9 mouse cellular contexts compared by ENCODE assay signal in the genomic region with DNA sequence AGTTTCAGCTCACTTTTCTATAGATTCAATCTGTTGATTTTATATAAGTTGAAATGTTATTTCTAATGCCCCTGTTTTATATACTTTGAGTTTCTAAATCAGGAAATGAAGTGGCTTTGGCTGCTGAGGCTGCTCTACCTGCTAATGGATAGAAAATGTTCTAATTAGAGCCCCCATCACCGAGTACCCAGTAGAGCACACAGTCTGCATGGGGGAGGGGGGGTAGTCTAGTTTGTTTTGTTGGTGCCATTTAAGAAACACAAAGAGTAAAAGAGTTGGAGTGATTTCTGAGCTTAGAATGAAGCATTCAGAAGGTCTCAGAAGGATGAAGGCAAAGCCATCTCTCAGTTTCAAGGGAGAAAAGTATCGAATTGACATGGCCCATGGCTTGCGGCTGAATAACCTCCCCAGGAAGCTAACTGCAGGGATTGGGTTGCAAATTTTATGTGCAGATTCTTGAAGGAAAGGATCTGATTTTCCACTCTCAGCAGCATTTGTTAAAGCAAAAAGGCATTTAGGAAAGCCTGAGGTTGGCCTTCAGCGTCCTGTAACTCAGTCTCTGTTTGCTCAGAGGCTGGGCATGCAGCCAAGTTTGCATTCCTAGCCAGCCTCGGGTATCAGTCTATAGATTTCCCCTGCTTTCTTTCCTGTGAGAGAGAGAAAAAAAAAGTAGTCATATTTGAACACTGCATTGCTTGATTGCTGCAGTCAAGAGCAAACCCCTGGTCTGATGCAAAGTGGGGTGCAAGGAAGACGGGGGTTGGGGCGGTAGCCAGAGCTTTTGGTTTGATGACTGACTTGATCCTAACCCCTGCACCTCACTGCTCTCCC. TPM values are rescaled to one million over a fixed set of nuclear protein-coding genes. Genes with fewer than 3 reads are reported as not detected.
DNase-seq lines count a peak whose midpoint lies in the region; ATAC-seq and TF ChIP-seq lines count a peak whose summit lies in the region.
"Had no signal": no experiment of that assay in that cellular context is flagged by ENCODE, and none has a peak within 500 bp of the region (broad histone marks: within the 10 kb centered on the region; RNA-seq: fewer than 3 reads in every experiment).

No protein-coding gene starts in this region.

- WGBS in hindbrain, postnatal 0 days: 16% methylated on average over 7 of the region's 7 CpGs
- WGBS in liver, embryonic 12.5 days (ENCODE audit: insufficient replicate concordance): 40% methylated on average over 7 of the region's 7 CpGs
- WGBS in neural tube, embryonic 13.5 days: 18% methylated on average over 7 of the region's 7 CpGs

- no peaks in the 10 kb centered on the region for H3K9me3 ChIP-seq in hindbrain, postnatal 0 days (ENCODE audit: low read length)
- H3K9me3 ChIP-seq in liver, embryonic 12.5 days (replicated peaks): peaks cover 9% of the 10 kb centered on the region; the same call in 1 of the 2 replicates
- peaks cover 4% of the 10 kb centered on the region; the same call in 1 of the 2 replicates for H3K9me3 ChIP-seq in neural tube, embryonic 13.5 days

- no peak; the same call in 1 of the 2 replicates for TF ChIP-seq POLR2A in embryonic fibroblast, embryonic 13.5 days (IDR thresholded peaks at IDR 0.05; ENCODE audit: low read depth, low read length)

- no peaks in the 10 kb centered on the region for H3K27me3 ChIP-seq in hindbrain, postnatal 0 days (ENCODE audit: insufficient read depth, low read length)
- peaks cover 86% of the 10 kb centered on the region for H3K27me3 ChIP-seq in liver, embryonic 12.5 days (replicated peaks)
- H3K27me3 ChIP-seq in neural tube, embryonic 13.5 days: peaks cover 10% of the 10 kb centered on the region

- 0 out of 2 replicates have a peak overlapping the region, but pooled peaks have one; percentile 0 for H3K4me3 ChIP-seq in embryonic fibroblast, embryonic 13.5 days (ENCODE audit: insufficient read depth, low read length)
- no peak overlapping the region for H3K4me3 ChIP-seq in hindbrain, postnatal 0 days (ENCODE audit: low read length)
- H3K4me3 ChIP-seq in liver, embryonic 12.5 days: no peak overlapping the region
- H3K4me3 ChIP-seq in neural tube, embryonic 13.5 days: no peak overlapping the region

- no peak overlapping the region for H3K9ac ChIP-seq in hindbrain, postnatal 0 days (replicated peaks; ENCODE audit: low read length)
- no peak overlapping the region for H3K9ac ChIP-seq in liver, embryonic 12.5 days
- no peak overlapping the region; the same call in 1 of the 2 replicates for H3K9ac ChIP-seq in neural tube, embryonic 13.5 days

- H3K36me3 ChIP-seq in hindbrain, postnatal 0 days (ENCODE audit: insufficient read depth, low read length): no peaks in the 10 kb centered on the region
- no peaks in the 10 kb centered on the region for H3K36me3 ChIP-seq in liver, embryonic 12.5 days
- no peaks in the 10 kb centered on the region for H3K36me3 ChIP-seq in neural tube, embryonic 13.5 days

- peak overlapping the region; percentile 99 for H3K27ac ChIP-seq in embryonic fibroblast, embryonic 13.5 days (ENCODE audit: insufficient read depth, low read length)
- H3K27ac ChIP-seq in hindbrain, postnatal 0 days: peak overlapping the region; percentile 27; the same call in 1 of the 2 replicates
- H3K27ac ChIP-seq in liver, embryonic 12.5 days: peak overlapping the region; percentile 74
- H3K27ac ChIP-seq in neural tube, embryonic 13.5 days (replicated peaks): peak overlapping the region; percentile 83

- H3K4me1 ChIP-seq in embryonic fibroblast, embryonic 13.5 days (ENCODE audit: control insufficient read depth, insufficient read depth, low read length): peaks cover 14% of the 10 kb centered on the region
- peaks cover 5% of the 10 kb centered on the region; the same call in 1 of the 2 replicates for H3K4me1 ChIP-seq in hindbrain, postnatal 0 days (ENCODE audit: insufficient read depth, low read length)
- peaks cover 13% of the 10 kb centered on the region; the same call in 1 of the 2 replicates for H3K4me1 ChIP-seq in liver, embryonic 12.5 days
- peaks cover 45% of the 10 kb centered on the region for H3K4me1 ChIP-seq in neural tube, embryonic 13.5 days (replicated peaks)

- DNase-seq in left cerebral cortex, postnatal 4 days: peak; percentile 54
- no peak for DNase-seq in left cerebral cortex, adult 9 months (ENCODE audit: low spot score in 2 of 2)
- DNase-seq in hindbrain, postnatal 0 days (ENCODE audit: low spot score): peak; percentile 72
- no peak for DNase-seq in frontal cortex, postnatal 14 days (ENCODE audit: low spot score in 2 of 2)

- no peak for ATAC-seq in hindbrain, postnatal 0 days
- ATAC-seq in liver, embryonic 12.5 days: no peak
- peak; percentile 51; the same call in 1 of the 2 replicates for ATAC-seq in neural tube, embryonic 13.5 days (ENCODE audit: low read depth)
- no peak for ATAC-seq in inflammation-experienced regulatory T-cells, adult 6 months

- no peak for TF ChIP-seq CTCF in embryonic fibroblast, embryonic 13.5 days (IDR thresholded peaks at IDR 0.05; ENCODE audit: borderline replicate concordance, insufficient read depth, low read length)
- no peak for TF ChIP-seq CTCF in hindbrain, postnatal 0 days (IDR thresholded peaks at IDR 0.05; ENCODE audit: low read depth)

- intact Hi-C loops in left cerebral cortex, postnatal 4 days (cut with DNase I): no loop called here

- 0 out of 2 replicates have a peak overlapping the region, but pooled peaks have one; percentile 2 for H3K4me2 ChIP-seq in hindbrain, postnatal 0 days (ENCODE audit: low read depth, low read length)
- H3K4me2 ChIP-seq in liver, embryonic 12.5 days: peak overlapping the region; percentile 42
- H3K4me2 ChIP-seq in neural tube, embryonic 13.5 days: peak overlapping the region; percentile 41

RNA-seq across cellular contexts. Expression of a gene that starts 2.6 kb away (rescaled TPM):
- total RNA-seq in left cerebral cortex, postnatal 4 days (2021): 1 to 10 TPM; 6.8 to 8.7 TPM
- 91.9 and 100 TPM in 2 replicates for polyA plus RNA-seq in embryonic fibroblast, embryonic 13.5 days (2011; ENCODE audit: insufficient read length, low read depth, missing spikeins)
- 9.3 and 15.2 TPM in 2 replicates for total RNA-seq in hindbrain, postnatal 0 days (2014; rRNA removed)
- polyA plus RNA-seq in hindbrain, postnatal 0 days (2015; fragmentation: Nextera tagmentation; extraction: Ambion mirVana): 2.5 and 2.9 TPM in 2 replicates
- 1.8 and 2.2 TPM in 2 replicates for polyA plus RNA-seq in liver, embryonic 12.5 days (2016; fragmentation: Nextera tagmentation; extraction: Ambion mirVana)
- 10.4 and 11.4 TPM in 2 replicates for polyA plus RNA-seq in neural tube, embryonic 13.5 days (2015; fragmentation: Nextera tagmentation; extraction: Ambion mirVana)
- under 1 TPM in 1 of 3 experiments, not detected in 2; 0.26 TPM for polyA plus RNA-seq in inflammation-experienced regulatory T-cells, adult 6 months (2017; shearing (Covaris generic))
- total RNA-seq: neutrophil, adult 5-6 weeks had no signal

Comparison
In these comparisons a context has a peak if more than half of its experiments do, and no peak if none do; other contexts are left out.
1. DNase-seq: peak in left cerebral cortex, postnatal 4 days (single experiment) and hindbrain, postnatal 0 days (single experiment); none in left cerebral cortex, adult 9 months (0 of 2) and frontal cortex, postnatal 14 days (0 of 2).
2. H3K27ac ChIP-seq: peak in every context shown above with its lines; median percentile 99 in embryonic fibroblast, embryonic 13.5 days; 83 in neural tube, embryonic 13.5 days; 74 in liver, embryonic 12.5 days; 27 in hindbrain, postnatal 0 days.
3. Peak in every context shown above with its lines, with median percentiles within 50 percentile points of each other: H3K4me2 ChIP-seq.